Mouse (Mus musculus) heart, adult 18-20 months (tissue): ENCODE data around the gene Arhgef26. TPM values are rescaled to one million over a fixed set of nuclear protein-coding genes. Genes with fewer than 3 reads are reported as not detected.
A peak's percentile ranks its signal among the peaks of the same experiment; 100 is the strongest.

Experiments used
- DNase-seq, 2 experiments: peaks; one replicate each; pipeline ENCODE4 v3.0.0; 2021 to 2022; ENCODE audit warnings: mixed read lengths in 1 of 2
- total RNA-seq, 2 experiments: library from RNA; stranded (reverse); gene quantifications; 2 replicates each; pipeline ENCODE4 v1.2.3; 2021

Arhgef26 gene
- total RNA-seq, 2 experiments from 2014 or later: 1.2 to 1.5 TPM

DNA sequence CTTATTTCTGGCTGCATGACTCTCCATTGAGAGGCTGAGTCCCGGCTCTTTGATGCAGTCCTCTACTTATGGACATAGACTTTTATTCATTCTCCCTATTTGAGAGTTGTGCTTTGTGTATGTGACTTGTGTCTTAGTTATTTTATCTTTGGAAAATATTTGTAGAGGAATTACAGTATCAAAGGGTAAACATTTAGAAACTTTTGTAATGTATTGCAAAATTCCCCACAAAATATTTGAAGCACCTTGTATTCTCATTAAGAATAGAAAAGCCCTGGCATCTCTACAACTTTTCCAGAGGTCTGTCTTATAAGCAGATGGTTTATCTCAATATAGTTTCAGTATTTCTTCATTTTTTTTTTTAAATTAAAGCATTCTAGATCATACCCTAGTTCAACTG is 44.7 kb downstream of the Arhgef26 start:
- DNase-seq: no peak

DNA sequence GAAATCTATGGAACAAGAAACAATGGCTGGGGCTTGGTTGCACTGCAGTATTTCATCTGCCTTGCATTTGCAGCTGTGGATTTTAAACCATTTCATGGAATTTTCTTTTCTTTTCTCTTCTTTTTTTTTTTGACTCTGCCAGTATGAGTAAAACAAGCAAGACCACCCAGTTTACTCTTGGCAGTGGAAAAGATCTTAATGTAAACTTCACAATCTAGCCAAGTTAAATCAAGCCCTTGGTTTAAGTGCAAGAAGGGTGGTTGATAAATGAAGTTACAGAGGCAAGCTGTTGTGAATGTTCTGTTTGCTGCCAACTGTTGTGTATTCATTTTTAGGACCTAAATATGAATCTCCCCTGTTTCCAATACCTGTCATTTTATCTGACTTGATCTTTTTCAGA is 54.5 kb downstream of the Arhgef26 start:
- DNase-seq: no peak

DNA sequence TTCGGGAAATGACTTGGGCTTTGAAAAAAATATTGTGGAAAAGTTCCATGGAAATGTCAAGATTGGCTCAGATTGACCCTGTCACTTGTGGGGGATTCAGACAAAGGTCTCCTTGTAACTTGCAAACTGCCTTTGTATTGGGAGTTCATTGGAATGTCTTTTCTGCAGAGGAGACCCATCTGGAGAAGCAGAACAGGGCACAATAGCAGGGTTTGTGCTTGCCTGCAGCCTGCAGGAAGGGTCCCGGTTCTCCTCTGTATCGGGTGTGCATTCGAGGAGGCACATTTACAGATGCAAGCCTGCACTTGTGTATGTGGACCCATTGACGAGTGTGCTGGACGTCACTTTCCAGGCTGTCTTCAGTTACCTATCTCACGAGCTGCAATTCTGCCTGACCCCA is 56.1 kb downstream of the Arhgef26 start:
- no peak for DNase-seq

DNA sequence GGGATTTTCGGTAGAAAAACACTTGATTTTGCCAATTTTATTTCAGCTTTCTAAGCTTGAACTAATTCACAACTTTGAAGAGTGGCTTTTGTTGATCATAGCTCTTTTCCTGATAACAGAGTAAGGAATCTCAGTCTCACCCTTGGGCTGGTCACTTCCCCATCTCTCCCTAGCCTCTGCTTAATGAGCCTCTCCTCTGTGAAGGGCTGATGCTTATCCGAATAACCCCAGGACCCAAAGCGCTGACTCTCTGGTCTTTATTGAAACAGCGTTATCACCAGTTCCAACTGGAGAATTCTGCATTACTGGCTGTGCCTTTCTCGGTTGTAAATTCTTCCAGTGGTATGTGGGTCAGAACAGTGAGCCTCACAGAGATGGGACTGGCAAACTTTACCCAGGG is 57.2 kb downstream of the Arhgef26 start:
- DNase-seq: no peak

DNA sequence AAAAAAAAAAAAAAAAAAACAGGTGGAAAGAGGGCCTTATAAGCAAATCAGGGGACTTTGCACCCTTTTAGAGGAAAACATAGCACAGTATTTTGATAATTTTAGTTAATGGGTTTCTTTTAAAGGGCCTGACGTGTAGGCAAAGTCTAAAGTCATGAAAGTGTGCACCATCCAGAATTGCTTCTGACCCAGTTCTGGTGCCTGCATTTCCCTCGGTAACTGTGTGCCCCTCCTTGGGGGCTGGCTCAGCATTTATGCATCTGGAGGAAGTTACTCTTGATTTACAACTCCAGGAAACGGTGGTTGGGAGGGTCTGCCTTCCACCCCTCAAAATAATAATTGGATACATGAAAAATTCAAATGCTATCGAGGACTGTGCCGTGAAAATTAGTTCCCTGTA is 58.0 kb downstream of the Arhgef26 start:
- no peak for DNase-seq

DNA sequence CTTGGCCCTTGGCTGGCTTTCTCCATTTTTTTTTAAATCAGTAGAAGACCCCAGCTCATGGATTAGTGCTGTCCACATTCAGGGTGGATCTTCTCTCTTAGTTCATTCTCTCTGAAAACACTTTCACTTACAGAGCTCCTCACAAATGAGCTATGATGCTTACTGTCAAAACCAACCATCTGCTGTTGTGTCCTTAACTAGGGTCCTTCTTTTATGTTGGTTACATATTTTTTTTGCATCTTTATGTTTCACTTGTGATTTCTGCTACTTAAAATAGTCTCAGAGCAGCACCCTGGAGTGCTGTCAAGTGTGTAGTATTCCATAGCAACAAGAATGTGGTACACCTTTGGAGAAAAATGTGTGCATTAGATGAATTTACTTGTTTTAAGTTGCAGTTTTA is 60.0 kb downstream of the Arhgef26 start:
- DNase-seq: no peak

DNA sequence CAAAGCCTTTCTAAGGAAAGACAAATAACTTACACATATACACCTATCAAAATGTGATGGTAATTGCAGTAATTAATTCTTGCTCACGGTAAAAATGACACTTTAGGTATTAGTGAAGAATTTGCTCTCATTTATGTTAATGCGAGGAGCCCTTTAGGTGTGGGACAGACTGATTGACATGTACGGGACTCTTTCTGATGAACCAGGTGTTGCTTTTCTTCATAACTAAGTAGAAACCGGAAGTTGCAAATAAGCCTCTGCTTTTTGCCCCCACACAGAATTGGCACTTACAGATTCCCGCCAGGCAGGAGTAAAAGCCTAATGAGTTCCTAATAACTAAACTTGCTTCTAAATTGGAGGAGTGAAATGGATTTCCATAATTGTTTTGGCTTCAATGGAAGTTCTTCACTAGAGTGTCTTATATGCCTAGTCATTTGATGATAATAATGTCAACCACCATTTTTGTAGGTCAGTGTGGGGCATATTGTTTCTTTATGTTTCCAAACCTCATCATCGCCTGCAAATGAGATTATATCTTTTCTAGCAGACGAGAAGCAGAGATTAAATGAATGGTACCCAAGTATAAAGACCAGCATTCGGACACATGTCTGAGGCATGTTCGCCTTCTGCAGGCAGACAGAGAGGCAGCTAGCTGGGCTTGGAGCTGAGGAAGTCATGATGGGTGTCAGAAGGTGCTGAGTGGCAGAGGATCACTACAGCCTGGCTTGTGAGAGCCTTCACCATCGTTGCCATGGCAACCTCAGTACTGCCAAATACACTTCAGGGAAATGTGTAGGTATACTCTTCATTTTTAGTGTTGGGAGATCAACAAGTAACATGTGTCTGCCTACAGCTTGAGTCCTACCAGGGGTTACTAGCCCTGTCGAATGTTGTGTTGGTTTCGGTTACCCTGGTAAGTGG is 61.9 kb downstream of the Arhgef26 start:
- no peak for DNase-seq

DNA sequence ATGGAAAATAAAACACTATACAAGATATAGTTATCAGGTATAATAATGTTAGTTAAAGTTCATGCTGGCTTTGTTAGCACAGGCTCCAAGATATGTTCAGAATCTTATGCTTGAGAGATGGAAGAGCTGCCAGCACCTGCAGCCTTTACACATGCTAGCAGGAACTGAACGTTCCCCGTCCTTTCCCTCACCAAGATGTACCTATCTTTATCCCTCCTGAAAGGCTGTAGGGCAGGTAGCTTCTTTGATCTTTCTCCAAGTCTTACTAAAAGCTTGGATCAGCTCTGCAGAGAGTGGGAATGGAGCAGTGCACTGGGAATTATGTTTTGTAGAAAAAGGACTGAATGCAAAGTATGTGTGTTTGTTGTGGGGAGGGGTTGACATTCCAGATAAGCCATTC is 64.3 kb downstream of the Arhgef26 start:
- no peak for DNase-seq

DNA sequence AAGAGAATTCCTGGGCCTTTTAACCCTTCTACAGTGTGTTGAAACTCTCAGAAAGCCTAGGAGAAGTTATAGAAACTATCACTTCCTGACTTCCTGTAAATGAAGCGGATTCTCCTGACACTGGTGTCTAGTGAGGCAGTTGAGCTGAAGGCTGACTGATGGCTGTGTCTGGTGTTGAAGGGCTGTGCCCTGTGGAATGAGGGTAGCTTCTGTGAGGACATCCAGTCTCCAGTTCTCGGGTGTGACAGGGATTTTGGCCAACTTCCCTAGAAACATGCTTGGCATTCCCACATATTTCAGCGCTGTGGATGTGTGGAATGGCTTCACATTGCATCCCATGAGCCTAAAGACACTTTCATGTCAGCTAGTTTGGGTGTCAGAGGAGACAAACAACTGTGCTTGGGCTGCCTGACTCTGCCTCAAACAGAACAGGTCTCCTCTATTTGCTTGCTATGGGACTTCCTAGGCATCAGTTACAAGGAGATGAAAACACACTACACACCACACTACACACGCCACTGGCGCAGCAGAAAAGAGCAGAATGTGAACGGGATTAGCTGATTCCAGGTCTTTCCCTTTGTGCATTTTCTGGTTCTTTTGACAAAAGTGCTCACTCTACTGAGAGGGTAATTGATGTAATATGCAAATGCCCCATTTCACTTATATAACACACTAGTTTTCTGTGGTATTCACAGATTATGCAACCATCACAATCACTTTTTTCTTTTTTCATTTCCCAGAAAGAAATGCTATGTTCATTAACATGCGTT is 66.5 kb downstream of the Arhgef26 start:
- DNase-seq: no peak

DNA sequence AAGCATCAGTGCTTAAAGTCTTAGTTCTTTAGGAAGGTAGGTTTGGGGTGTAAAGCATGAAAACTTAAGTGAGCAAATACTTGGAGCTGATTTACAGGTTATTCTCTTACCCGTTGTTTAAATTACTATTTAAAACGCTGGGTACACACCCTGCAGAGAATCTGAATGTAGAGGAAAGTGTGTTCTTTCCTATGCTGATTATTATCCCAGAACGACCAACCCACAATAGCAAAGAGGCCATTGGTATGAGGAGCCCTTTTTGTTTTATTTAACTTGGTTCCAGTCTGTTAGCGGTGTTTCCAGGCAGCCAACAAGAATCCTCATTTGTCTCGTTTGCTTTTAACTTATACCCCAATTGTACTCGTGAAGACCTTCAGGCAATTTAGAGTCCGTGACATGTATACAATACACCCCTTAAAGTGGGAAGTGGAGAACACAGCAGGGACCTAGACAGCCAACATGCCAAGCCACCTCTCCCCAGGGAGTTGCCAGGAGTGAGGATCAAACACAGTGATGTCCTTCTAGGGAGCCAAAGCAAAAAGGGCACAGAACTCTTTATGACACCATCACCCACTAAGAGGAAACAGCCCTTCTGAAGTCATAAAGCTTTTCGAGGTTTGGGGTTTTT is 71.5 kb downstream of the Arhgef26 start:
- DNase-seq: no peak

DNA sequence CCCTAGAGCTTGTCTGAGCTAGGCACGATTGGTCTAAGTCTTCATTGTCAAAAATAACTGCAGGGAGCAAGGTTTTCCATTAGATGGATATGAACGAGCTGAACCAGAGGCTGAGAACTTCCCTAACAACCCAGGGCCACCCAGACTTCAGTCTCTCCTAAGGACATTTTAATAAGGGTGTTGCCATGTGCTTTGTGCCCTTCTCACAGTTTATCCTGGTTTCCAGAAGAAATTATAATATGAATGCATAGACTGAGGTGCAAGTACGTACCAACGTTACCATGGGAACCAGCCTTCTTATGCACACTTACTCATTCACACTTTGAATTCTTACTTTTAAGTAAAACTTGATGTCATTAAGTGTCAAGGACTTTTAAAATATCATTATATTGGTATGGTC is 72.3 kb downstream of the Arhgef26 start:
- no peak for DNase-seq

DNA sequence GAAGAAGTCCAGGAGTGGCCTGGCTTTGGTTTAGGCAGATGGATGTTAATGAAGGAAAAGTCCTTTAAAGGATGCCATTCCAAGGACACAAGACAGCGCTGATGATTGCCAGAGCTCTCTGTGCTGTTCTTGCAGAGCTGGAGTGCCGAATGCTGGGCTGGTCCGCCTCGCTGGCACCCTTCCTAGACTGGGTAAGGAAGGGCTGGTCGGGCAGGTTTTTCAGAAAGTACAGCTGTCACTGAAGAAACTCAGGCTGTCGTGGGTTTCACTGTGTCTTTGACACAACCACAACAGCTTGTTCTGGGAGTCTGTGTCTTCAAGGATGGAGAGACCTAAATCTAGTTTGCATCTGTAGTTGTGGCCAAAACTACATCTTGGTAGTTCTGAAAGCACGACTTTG is 74.6 kb downstream of the Arhgef26 start:
- DNase-seq: no peak

DNA sequence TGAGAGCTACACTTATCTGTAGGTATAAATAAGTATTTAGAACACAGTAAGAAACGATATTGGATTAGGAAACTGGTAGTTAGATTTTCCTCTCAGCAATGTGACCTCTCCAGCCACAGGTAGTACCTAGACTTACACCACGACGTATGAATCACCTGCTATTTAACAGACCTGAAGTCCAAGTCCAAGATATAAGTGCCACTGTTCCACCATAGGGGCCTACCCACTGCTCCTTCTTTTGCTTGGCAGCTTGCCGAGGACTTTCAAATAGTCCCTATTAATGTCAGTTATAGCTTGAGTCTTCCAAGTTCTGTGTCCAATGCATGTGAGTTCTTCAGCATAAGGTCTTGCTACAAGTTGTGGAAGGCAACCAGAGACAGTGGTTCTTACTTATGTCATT is 76.8 kb downstream of the Arhgef26 start:
- DNase-seq: no peak

DNA sequence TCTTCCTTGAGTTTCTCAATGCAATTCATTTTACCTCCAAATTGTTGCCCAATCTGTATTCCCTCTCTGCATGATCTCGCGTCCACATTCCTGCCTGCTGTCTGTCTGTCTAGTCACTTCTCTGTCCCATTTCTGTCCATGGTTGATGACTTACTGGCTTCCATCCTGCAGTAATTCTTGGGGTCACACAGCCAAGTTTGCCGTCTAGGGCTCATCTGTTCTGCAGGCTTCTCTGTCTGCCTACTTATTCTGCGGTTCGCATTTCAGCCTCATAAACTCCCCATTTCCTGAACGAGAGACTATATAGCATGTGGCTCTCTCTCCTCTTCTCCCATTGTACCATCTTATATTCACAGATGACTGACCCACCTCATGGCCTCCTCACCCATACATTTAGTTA is 79.3 kb downstream of the Arhgef26 start:
- no peak for DNase-seq

DNA sequence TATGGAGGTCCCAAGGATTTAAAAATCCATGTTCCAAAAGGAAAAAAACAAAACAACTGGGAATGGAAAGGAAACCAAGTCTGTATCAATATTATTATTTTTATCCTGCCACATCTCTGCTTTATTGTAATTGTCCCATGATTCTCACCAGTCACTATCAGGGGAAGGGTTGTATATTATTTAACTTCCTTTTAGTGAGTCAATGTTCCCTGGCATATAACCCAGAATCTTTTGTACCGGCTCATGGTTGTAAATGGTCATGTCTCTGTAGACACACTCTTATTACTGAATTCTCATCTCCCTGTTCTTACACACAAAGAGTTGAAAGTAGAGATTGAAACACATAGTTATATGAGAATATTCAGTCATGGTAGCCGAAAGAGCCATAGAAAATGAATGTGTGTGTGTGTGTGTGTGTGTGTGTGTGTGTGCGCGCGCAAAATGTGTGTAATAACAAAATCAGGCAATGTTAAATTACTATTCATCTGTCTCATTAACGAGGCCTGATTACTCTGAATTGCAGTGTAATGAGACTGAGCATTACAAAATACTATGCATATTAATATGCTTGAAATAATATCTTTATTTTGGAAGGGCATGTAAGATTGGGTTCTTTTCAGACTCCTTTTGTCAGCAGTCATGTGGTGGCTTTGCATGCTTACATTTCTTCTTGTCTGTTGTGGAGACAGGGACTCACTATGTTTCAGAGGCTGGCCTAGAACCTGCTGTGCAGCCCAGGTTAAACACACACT is 80.4 kb downstream of the Arhgef26 start:
- DNase-seq: no peak

DNA sequence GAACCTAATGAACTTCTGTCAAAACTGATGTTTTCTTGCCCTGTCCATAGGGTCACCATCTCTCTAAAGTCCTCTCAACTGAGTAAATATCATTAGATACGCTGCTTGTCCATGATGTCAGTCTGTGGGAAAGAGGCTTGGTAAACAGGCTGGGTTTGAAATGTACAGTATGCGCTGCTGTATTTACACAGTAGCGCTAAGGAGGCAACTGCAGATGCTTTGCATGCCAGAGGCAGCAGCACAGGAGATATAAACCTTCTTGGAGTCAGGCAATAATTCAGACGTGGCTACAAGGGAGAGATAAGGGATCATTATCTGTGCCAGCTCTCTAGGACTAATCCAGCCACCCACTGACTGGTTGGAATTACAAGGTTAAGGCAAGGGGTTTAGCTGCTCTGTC is 95.5 kb downstream of the Arhgef26 start:
- DNase-seq: no peak

DNA sequence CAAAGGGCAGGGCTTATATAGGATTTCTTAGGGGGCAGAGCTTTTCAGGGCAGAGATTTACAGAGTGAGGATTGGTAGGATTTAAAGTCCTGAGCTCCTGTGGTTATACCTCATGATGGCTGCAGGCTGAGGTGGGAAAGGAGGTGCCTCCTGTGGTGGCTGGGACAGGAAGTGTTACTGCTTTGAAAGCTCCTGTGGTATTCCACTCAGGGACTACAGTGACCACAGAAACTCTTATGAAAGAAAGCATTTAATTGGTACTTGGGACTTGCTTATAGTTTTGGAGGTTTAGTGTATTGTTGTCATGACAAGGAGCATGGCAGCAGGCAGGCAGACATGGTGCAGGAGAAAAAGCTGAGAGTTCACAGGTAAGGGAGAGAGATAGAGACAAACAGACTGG is 97.8 kb downstream of the Arhgef26 start:
- DNase-seq: no peak

DNA sequence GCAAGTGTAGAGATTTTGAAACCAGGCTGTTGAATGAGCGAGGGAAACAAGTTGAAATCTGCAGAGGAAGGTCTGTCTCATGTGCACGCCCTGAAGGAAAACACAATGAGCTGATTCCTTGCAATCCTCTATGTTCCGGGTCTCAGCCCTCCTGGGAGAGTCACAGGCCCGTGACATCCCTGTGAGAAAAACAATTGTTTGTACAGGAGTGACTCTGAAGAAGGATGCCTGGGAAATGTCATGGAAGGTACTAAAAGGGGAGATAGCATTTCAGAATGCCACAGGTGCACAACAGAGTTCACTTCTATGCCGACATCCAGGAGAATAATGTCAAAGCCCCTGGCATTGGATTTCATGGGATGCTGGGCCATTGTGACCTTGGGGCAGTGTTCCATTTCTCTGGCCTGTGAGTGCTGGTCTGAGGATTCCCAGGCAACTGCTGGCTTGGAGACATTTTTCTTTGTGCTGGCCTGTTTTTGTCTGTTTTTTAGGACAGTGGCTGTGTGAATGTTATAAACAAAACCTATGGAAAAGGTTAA is 102.4 kb downstream of the Arhgef26 start:
- DNase-seq: no peak

DNA sequence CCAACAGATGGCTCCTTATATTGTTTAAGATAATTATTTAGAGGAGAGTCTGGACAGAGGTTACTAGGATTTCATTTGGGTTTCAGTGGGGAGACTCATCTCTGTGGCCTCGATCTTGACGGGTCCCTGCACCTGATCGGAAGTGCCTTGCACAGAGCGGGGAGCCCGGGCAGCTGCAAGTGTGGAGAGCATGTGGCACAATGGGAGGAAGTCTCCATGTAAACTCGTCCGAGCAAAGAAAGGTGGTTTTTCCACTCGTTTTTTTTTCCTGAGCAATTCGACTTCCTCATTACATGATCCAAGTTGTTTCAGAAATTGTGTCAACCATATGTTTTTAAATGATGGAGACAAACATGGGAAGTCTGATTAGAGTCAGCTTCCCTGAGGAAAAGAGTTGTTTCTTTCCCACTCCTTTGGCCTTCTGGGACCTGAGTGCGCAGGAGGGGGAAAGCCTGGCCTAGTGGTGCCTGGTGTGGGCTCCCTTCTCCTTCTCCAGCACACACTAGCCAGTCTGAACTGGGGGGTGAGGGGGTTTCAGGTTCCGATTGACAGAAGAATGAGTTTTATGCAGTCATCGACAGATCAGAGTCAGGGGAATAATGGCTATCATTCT is 105.5 kb downstream of the Arhgef26 start:
- no peak for DNase-seq

DNA sequence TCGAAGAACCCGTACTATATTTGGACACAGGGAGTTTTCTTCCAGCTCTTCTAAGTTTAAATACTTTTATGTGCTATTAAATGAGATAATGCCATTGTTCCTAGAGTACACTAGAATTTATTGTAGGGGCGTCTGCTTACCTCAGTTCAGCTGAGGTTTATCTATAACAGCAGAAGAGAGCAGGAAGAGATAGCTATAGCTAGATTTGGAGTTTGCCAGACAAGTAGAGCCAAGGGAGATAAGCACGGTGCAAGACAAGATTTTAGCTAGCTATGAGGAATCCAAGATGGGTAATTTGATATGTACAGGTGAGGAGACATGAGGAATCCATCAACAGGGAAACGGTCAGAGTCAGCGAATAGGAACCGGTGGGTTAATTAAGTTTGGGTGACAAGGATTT is 108.1 kb downstream of the Arhgef26 start:
- DNase-seq: no peak

DNA sequence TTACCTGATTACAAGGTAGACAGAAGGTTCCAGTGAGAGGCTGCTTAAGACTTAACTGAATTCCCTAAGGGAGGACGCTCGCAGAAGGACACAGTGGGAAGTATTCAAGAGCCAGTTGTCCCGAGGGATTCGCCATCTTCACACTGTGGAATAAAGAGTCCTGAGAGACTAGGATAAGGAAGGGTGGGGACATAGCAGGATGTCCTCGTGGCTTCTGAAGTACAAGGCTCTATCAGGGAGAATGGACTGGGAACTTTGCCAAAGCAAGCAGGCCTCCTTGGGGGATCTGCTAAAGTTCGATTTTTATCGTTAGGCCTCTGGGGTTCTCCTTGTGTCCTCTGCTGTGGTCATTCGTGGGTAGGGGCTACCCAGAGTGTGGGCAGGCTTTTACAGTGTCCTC is 109.0 kb downstream of the Arhgef26 start:
- DNase-seq: peak; percentile 17 to 56
